Mouse (Mus musculus) intestine, embryonic 14.5 days (tissue): ENCODE data around the gene Rerg. TPM values are rescaled to one million over a fixed set of nuclear protein-coding genes. Genes with fewer than 3 reads are reported as not detected.
A peak's percentile ranks its signal among the peaks of the same experiment; 100 is the strongest.

ENCODE experiments used
- ATAC-seq: fragments of 200-750 bp; cut with Nextera tagmentation; replicated peaks from 2 replicates; pipeline ENCODE4 v1.8.0; 2017; ENCODE audit warnings: low read depth, moderate number of reproducible peaks, moderate TSS enrichment, moderate library complexity; ENCODE audit not compliant: low FRiP score, low TSS enrichment
- DNase-seq: peaks from one replicate; pipeline ENCODE4 v3.0.0-alpha.2; 2018; ENCODE audit warnings: low spot score
- H3K27ac ChIP-seq: fragments of 300-500 bp; sonication (generic); 2 replicates; pipeline ENCODE4 v1.5.1; 2014; ENCODE audit warnings: low read depth, mild to moderate bottlenecking, control low read depth
- H3K27me3 ChIP-seq: fragments of 300-500 bp; sonication (generic); replicated peaks from 2 replicates; pipeline ENCODE4 v1.6.1; 2014; ENCODE audit warnings: low read length, control low read depth; ENCODE audit not compliant: control insufficient read depth, insufficient read depth
- H3K36me3 ChIP-seq: fragments of 300-500 bp; sonication (generic); 2 replicates; pipeline ENCODE4 v1.6.1; 2014; ENCODE audit warnings: low read length, control low read depth; ENCODE audit not compliant: control insufficient read depth, insufficient read depth
- H3K4me1 ChIP-seq: fragments of 300-500 bp; sonication (generic); replicated peaks from 2 replicates; pipeline ENCODE4 v1.6.1; 2014; ENCODE audit warnings: low read length, control low read depth, mixed read lengths; ENCODE audit not compliant: control insufficient read depth, insufficient read depth
- H3K4me2 ChIP-seq: fragments of 300-500 bp; sonication (generic); 2 replicates; pipeline ENCODE4 v1.6.1; 2014; ENCODE audit warnings: low read length
- H3K4me3 ChIP-seq: fragments of 300-500 bp; sonication (generic); 2 replicates; pipeline ENCODE4 v1.5.1; 2014; ENCODE audit warnings: low read depth, low read length, control low read depth, mixed read lengths
- H3K9ac ChIP-seq: fragments of 300-500 bp; sonication (generic); 2 replicates; pipeline ENCODE4 v1.6.1; 2014; ENCODE audit warnings: mild to moderate bottlenecking, low read length
- H3K9me3 ChIP-seq: fragments of 300-500 bp; sonication (generic); 2 replicates; pipeline ENCODE4 v1.6.1; 2016; ENCODE audit warnings: low read length, control low read depth; ENCODE audit not compliant: control insufficient read depth
- WGBS: fragments of 180-500 bp; shearing (Covaris S2); extraction: QIAGEN DNeasy Blood & Tissue Kit; methylation state at CpG from one replicate; pipeline ENCODE4 v1.1.7; 2014; 5-methylcytosine and 5-hydroxymethylcytosine counted together
- polyA plus RNA-seq: library from polyadenylated mRNA; unstranded; fragments of >200 nt; fragmentation: Nextera tagmentation; extraction: Ambion mirVana; gene quantifications from 2 replicates; pipeline ENCODE4 v1.2.1, GENCODE M21; 2014

The Rerg gene
- polyA plus RNA-seq, 1 experiment from 2014 or later, result 25.3 TPM

DNA sequence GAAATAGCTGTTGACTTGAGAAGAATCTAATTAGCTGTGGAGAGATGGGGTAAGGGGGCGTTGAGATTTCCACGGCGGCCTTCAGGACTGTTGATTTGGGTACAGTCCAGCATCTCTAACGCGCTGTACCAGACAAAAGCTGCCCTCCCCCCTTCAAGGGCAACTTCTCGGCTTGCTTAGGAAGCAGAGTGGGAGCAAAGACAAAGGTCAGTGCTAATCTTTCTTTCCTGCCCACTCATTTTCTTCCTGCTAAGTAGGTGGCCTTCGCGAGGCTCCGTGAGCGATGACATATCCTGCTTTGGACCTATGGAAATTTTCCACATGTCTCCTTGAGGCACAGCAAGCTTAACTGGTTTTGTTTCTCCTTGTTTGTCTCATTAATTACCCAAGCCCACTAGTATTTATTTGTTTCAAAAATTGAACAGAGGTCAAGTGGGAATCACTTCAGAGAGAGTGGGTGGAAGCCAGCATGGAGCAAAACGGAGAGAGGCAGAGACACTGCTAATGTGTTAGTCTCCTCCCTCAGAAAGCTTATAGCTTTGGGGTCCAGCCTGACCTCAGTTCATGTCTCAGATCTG lies 25.2 kb downstream of the Rerg start:
- H3K4me2 ChIP-seq, result no peak overlapping the region
- no peaks in the 10 kb centered on the region for H3K9me3 ChIP-seq
- H3K4me3 ChIP-seq, result no peak overlapping the region
- no peaks in the 10 kb centered on the region for H3K36me3 ChIP-seq
- ATAC-seq (no peak), DNase-seq (no peak)
- 29% methylated on average over 11 of the region's 11 CpGs for WGBS
- H3K27ac ChIP-seq, result peak overlapping the region; percentile 19; the same call in 1 of the 2 replicates
- peaks cover 32% of the 10 kb centered on the region for H3K4me1 ChIP-seq
- no peaks in the 10 kb centered on the region for H3K27me3 ChIP-seq
- H3K9ac ChIP-seq, result no peak overlapping the region

DNA sequence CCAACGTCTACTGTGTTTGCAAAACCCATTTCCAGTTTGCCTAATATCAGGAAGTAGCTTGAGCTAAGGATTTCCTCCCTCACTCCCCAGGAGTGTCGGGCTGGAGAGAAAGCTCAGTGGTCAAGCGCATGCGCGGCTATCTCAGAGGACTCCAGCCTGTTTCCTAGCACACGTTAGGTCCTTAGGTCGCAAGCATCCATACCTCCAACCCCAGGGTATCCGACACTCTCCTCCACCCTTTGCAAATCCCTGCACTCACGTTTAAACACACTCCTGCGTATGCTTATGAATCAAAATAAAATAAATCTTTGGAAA lies 25.8 kb downstream of the Rerg start:
- Histone ChIP-seq H3K27ac (peak overlapping the region; percentile 19; the same call in 1 of the 2 replicates), H3K9ac (no peak overlapping the region), H3K4me3 (no peak overlapping the region), H3K9me3 (no peaks in the 10 kb centered on the region), H3K4me2 (no peak overlapping the region), H3K27me3 (no peaks in the 10 kb centered on the region), H3K36me3 (no peaks in the 10 kb centered on the region), H3K4me1 (peaks cover 32% of the 10 kb centered on the region)
- DNase-seq, result no peak
- 59% methylated on average over 10 of the region's 10 CpGs for WGBS
- no peak for ATAC-seq

DNA sequence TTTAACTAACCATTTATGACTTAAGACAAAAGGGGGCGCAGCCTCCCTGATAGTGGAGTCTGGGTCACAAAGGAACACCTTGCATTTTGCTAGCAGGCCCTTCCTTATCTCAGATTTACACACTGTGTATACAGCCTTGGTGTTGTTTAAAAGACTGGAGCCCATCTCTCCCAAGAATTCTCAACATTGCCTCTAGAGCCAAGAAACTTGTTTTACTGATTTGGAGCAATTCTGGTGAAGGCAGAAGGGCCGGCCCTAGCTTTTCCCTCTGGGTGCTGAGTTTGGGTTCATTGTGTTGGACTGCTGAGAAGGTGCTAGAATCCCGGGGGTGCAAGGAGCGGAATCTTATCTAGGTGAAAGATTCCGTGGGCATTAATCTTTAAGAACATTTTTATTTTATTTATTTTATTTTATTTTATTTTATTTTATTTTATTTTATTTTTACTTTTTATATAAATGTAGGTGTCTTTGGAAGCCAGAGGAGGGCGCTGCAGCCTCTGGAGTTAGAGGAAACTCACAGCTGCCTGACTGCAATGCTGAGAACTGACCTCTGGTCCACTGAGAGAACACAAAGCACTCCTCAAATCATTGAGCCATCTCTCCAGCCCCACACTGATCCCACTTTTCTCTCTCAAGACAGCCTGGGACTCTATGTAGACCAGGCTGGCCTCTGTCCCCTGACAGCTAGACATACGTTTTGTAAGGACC lies 26.3 kb downstream of the Rerg start:
- ATAC-seq (no peak; the same call in 1 of the 2 replicates), DNase-seq (no peak)
- Histone ChIP-seq H3K36me3 (no peaks in the 10 kb centered on the region), H3K27me3 (no peaks in the 10 kb centered on the region), H3K4me2 (no peak overlapping the region), H3K9me3 (no peaks in the 10 kb centered on the region), H3K4me1 (peaks cover 35% of the 10 kb centered on the region), H3K27ac (peak overlapping the region; percentile 19; the same call in 1 of the 2 replicates), H3K4me3 (no peak overlapping the region), H3K9ac (no peak overlapping the region)
- WGBS, result 64% methylated on average over 7 of the region's 7 CpGs

DNA sequence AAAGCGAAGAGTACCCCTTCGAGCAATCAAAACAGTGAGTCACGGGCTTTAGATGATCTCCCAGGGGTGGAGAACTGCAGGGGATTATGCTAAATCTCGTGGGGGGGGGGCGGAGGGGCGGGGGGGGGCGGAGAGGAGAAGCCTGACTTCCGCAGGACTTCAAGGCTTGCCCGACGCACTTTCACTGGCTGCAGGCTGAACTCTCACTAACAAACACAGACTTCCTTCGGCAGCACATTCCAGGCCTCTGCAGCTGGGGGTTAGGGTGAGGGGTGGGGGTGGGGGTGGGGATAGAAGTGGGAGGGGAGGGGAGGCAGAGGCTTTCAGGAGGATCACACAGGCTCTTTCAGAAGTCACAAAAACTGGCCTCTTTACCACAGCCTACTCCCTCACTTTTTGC lies 27.5 kb downstream of the Rerg start:
- peak; percentile 48; the same call in 1 of the 2 replicates for ATAC-seq
- no peak overlapping the region for H3K4me3 ChIP-seq
- peak overlapping the region; percentile 76 for H3K27ac ChIP-seq
- WGBS, result 3% methylated on average over 10 of the region's 11 CpGs
- no peaks in the 10 kb centered on the region for H3K36me3 ChIP-seq
- DNase-seq, result no peak
- H3K27me3 ChIP-seq, result no peaks in the 10 kb centered on the region
- H3K4me2 ChIP-seq, result peak overlapping the region; percentile 45
- H3K4me1 ChIP-seq, result peaks cover 40% of the 10 kb centered on the region
- no peaks in the 10 kb centered on the region for H3K9me3 ChIP-seq
- 0 out of 2 replicates have a peak overlapping the region, but pooled peaks have one; percentile 16 for H3K9ac ChIP-seq

DNA sequence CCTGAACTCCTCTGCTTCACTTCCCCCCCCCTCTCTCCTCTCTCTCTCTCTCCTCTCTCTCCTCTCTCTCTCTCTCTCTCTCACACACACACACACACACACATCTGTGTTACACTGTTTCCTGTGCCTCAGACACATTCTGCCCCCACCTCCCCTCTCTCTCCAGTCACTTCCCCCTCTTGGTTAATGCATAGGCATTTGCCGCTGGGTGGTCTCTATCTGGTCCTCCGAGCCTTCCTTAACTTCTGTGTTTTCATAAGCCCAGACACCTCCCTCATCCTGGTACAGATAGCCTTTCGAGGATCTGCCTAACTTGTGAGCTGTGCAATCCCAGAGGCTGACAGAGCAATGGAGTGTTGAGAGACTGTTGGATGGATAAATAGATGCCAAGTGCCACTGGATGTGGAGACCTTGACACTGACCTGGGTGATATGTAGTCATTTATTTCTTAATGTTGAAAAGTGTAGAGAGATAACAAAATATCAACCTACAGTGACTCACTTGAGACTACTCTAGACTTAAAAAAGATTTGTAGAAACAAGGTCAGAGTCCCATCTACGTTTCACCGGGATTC lies 29.0 kb downstream of the Rerg start:
- H3K27me3 ChIP-seq, result no peaks in the 10 kb centered on the region
- no peak overlapping the region for H3K4me2 ChIP-seq
- ATAC-seq (no peak), DNase-seq (no peak)
- H3K27ac ChIP-seq, result no peak overlapping the region
- H3K9ac ChIP-seq, result no peak overlapping the region
- WGBS, result 53% methylated on average over 5 of the region's 5 CpGs
- no peaks in the 10 kb centered on the region for H3K9me3 ChIP-seq
- peaks cover 46% of the 10 kb centered on the region for H3K4me1 ChIP-seq
- no peaks in the 10 kb centered on the region for H3K36me3 ChIP-seq
- H3K4me3 ChIP-seq, result no peak overlapping the region

DNA sequence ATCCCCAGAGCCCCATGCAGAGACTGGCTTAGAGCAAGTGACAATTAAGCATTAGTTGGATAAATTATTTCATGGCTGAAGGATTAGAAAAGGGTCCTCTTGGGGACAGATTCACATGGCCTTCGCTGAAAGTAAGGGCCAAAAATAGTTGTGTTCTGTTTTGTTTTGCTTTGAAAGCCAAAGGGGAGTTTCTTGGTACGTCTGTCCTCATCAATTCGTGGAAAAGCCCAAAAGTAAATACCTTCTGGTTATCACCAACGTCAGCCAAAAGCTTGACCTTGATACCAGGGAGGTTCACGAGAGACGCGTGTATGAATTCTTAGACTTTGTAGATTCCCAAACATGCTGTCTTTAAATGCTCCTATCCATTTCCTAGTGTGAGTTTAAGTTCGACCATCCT lies 31.5 kb downstream of the Rerg start:
- Histone ChIP-seq H3K27ac (no peak overlapping the region), H3K4me2 (no peak overlapping the region), H3K9ac (no peak overlapping the region), H3K4me3 (no peak overlapping the region), H3K27me3 (no peaks in the 10 kb centered on the region), H3K9me3 (no peaks in the 10 kb centered on the region), H3K36me3 (no peaks in the 10 kb centered on the region), H3K4me1 (peaks cover 55% of the 10 kb centered on the region)
- ATAC-seq (no peak), DNase-seq (no peak)
- WGBS, result 66% methylated on average over 8 of the region's 8 CpGs

DNA sequence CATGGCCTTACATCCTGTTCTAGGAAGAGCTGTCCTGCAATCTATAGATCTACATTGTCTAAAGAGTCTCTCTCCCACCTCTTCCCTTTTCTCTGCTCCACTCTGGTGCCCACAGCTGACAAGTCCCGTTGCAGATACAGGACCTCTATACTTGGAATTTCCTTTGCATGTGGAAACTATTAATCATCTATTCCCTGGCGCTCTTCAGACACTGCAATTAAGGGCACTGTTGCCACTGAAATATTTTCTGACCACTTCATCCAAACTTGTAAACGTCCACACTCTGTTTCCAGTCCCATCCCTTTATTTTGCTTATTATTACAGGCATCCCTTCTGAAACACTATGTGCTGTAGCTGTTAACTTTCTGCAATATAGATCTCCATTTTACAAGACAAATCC lies 31.9 kb downstream of the Rerg start:
- no peaks in the 10 kb centered on the region for H3K27me3 ChIP-seq
- no peak overlapping the region for H3K9ac ChIP-seq
- H3K27ac ChIP-seq, result no peak overlapping the region
- 38% methylated on average over 3 of the region's 3 CpGs for WGBS
- no peak overlapping the region for H3K4me3 ChIP-seq
- no peaks in the 10 kb centered on the region for H3K36me3 ChIP-seq
- no peak for ATAC-seq
- no peak for DNase-seq
- H3K4me2 ChIP-seq, result no peak overlapping the region
- H3K9me3 ChIP-seq, result no peaks in the 10 kb centered on the region
- H3K4me1 ChIP-seq, result peaks cover 53% of the 10 kb centered on the region

DNA sequence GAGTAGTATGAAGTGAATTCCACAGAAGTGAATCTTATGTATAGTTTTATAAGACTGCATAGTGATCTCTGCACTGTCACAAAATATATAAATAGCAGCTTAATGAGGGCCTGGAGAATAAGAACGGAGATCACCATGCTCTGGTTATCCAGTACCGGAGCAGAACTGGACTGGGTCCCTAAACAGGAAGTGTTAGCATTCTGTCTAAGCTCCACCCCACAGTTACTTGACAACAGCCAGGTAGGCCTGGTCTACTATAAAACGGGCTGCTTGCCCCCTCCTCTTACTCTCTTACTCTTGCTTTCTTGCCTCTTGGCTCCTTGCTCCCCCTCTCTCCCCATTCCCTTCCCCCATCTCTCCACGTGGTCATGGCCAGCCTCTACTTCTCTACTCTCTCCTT lies 33.9 kb downstream of the Rerg start:
- Histone ChIP-seq H3K4me1 (peaks cover 43% of the 10 kb centered on the region), H3K4me2 (no peak overlapping the region), H3K9me3 (no peaks in the 10 kb centered on the region), H3K27me3 (no peaks in the 10 kb centered on the region), H3K9ac (no peak overlapping the region), H3K36me3 (no peaks in the 10 kb centered on the region), H3K27ac (peak overlapping the region; percentile 73; the same call in 1 of the 2 replicates), H3K4me3 (no peak overlapping the region)
- DNase-seq (no peak), ATAC-seq (no peak)
- 62% methylated on average over 4 of the region's 4 CpGs for WGBS
